Mouse (Mus musculus): ENCODE measurements around the gene Luzp1. TPM values are rescaled to one million over a fixed set of nuclear protein-coding genes. Genes with fewer than 3 reads are reported as not detected.

Gene Luzp1
- total RNA-seq (2023): 1 to 10 TPM in 1 of 2 experiments, under 1 TPM in 1; 0.64 to 1.8 TPM

GRCm38 (mm10) chr4:136469371-136469903 lies at the start of gene Luzp1:
Gene Luzp1 (plus strand): TSS chr4:136469761.

GRCm38 (mm10) chr4:136423224-136423623 lies 46.3 kb upstream of the Luzp1 start, which contains the start of gene Htr1d:
Gene Htr1d (plus strand): TSS chr4:136423524.

DNA sequence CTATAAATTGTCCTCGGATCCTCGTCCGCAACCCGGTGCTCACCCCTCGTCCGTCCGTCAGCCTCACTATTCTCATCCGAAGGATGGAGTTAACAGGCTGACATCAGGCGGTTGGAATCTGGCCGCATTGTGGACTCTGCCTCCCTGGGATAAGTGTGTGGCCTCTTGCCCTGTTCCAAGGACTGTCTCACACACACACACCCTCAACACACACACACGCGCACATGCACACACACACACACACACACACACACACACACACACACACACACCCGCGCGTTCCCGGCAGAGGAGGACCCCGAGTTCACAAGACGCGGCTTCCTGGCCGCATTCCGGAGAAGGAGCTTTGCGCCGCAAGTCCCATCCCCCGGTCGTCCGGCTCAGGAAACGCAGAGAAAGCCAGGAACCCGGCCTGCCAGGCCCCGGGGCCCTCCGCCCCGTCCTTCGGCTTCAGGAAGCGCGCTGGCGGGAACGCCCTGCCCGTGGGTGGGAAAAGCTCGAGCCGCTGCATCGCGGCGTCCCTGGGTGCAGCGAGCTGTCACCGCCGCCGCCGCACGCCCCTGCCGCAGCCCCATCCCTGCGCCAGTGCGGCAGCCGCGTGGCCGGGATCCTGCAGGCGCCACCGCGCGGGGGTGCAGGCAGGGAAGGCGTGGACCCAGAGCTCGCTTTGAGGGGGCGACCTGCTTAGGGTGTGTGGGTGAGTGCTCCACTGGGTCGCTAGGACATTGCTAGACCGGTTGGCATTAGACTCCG lies 7.3 kb upstream of the Luzp1 start, which contains the start of gene 6030445D17Rik:
Gene 6030445D17Rik, plus strand, starts transcription at position 165 of the 753 bp plus-strand sequence.

DNA sequence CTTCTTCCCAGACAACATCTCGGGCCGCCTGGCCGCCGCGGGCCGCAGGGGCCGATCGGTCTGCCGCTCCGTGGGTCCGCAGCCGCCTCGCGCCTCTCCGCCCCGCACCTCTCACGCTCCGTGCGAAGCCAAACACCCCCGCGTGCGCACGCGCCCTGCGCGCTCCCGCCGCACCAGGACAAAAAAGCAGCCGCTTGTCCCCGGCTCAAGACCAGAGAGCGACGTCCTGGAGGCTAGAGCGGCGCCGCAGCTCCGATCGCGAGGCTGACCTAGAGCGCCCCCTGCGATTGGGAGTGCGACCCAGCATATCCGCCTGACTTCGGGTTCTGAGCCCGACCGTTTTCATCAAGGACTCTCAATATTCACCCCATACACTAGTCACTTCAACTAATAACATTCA lies 133.0 kb downstream of the Luzp1 start, which contains the start of gene Kdm1a:
Gene Kdm1a, minus strand, starts transcription at position 156 of the 400 bp plus-strand sequence.

Other genes with a start within 250 kb of the Luzp1 start
- gene Tcea3, start 222.0 kb upstream of the Luzp1 start, total RNA-seq (2023): 1 to 10 TPM; 4.7 to 7.7 TPM
- 10 to 100 TPM in 1 of 2 experiments, 1 to 10 TPM in 1; 9.4 to 11.3 TPM for gene Zfp46, start 185.1 kb upstream of the Luzp1 start, total RNA-seq (2023)
- 100 to 1,000 TPM; 127 to 141 TPM for gene Hnrnpr, start 158.8 kb upstream of the Luzp1 start, total RNA-seq (2023)
- not detected for gene Htr1d, start 46.2 kb upstream of the Luzp1 start, total RNA-seq (2023)
- gene 6030445D17Rik, start 7.5 kb upstream of the Luzp1 start, total RNA-seq (2023): not detected
- gene Kdm1a, start 133.0 kb downstream of the Luzp1 start, total RNA-seq (2023): 10 to 100 TPM; 66.8 to 72.6 TPM
- not detected for gene Tex46, start 140.7 kb downstream of the Luzp1 start, total RNA-seq (2023)
- gene Lactbl1, start 152.9 kb downstream of the Luzp1 start, total RNA-seq (2023): not detected

All from B cell, adult 67 days (primary cell).